Mouse (Mus musculus) ES-E14 (cell line): ENCODE measurements at regions not wholly inside any gene's neighbourhood (a gene's known extent, or its start where the extent isn't known, plus 50 kb on each side); places are given as distances from the start of the nearest gene placed in this dataset.

Experiments used
- DNase-seq: peaks from one replicate; pipeline ENCODE4 v3.0.0-alpha.2; 2013; ENCODE audit warnings: low read depth, low spot score
- H3K27ac ChIP-seq: 2 replicates; pipeline ENCODE4 v1.5.1; 2012; ENCODE audit warnings: low read depth, mild to moderate bottlenecking, low read length, moderate library complexity, mixed read lengths; ENCODE audit not compliant: poor library complexity, insufficient read depth, severe bottlenecking
- H3K36me3 ChIP-seq: 2 replicates; pipeline ENCODE4 v1.6.1; 2012; ENCODE audit warnings: mild to moderate bottlenecking, low read length, moderate library complexity, mixed read lengths; ENCODE audit not compliant: control insufficient read depth, poor library complexity, insufficient read depth, severe bottlenecking
- H3K4me1 ChIP-seq, 2 experiments: fragments of 150-350 bp in 1 of 2; sonication (generic) in 1 of 2; 2 replicates each; pipeline ENCODE4 v1.6.1; 2012; ENCODE audit warnings: low read length in 2 of 2, mild to moderate bottlenecking in 1 of 2, mixed read lengths in 1 of 2; ENCODE audit not compliant: control insufficient read depth in 2 of 2, insufficient read depth in 2 of 2, poor library complexity in 1 of 2
- H3K4me3 ChIP-seq, 2 experiments: fragments of 150-350 bp in 1 of 2; sonication (generic) in 1 of 2; 2 replicates each; pipeline ENCODE4 v1.5.1; 2012; ENCODE audit warnings: low read length in 2 of 2, low read depth in 1 of 2, mild to moderate bottlenecking in 1 of 2, mixed read lengths in 1 of 2; ENCODE audit not compliant: insufficient read depth in 1 of 2, poor library complexity in 1 of 2, severe bottlenecking in 1 of 2
- H3K9ac ChIP-seq: 2 replicates; pipeline ENCODE4 v1.6.1; 2012; ENCODE audit warnings: low read depth, mild to moderate bottlenecking, low read length, mixed read lengths; ENCODE audit not compliant: poor library complexity, insufficient read depth, severe bottlenecking
- H3K9me3 ChIP-seq: fragments of 150-350 bp; sonication (generic); 2 replicates; pipeline ENCODE4 v1.6.1; 2012; ENCODE audit warnings: low read depth, mild to moderate bottlenecking, low read length; ENCODE audit not compliant: control insufficient read depth, insufficient read depth
- CHD2 ChIP-seq: IDR thresholded peaks from 2 replicates; pipeline ENCODE4 v1.6.1; 2014; ENCODE audit warnings: mild to moderate bottlenecking, low read depth, low read length, inconsistent platforms
- HCFC1 ChIP-seq: IDR thresholded peaks from 2 replicates; pipeline ENCODE4 v1.6.1; 2012; ENCODE audit warnings: low read length, inconsistent platforms, borderline replicate concordance; ENCODE audit not compliant: insufficient read depth
- MAFK ChIP-seq: IDR thresholded peaks from 2 replicates; pipeline ENCODE4 v1.6.1; 2014; ENCODE audit warnings: mild to moderate bottlenecking, low read depth, low read length, inconsistent platforms; ENCODE audit not compliant: insufficient read depth
- ZC3H11A ChIP-seq: IDR thresholded peaks from 2 replicates; pipeline ENCODE4 v1.6.1; 2012; ENCODE audit warnings: low read depth, mild to moderate bottlenecking, inconsistent platforms, low read length, borderline replicate concordance
- ZNF384 ChIP-seq: IDR thresholded peaks from 2 replicates; pipeline ENCODE4 v1.6.1; 2012; ENCODE audit warnings: low read depth, low read length, inconsistent platforms
- in situ Hi-C, 2 experiments: fragments of 600-800 bp; cut with MboI; formaldehyde crosslinking; loops; one replicate each; pipeline ENCODE4 v1.15.1; 2025; ENCODE audit warnings: low sequenced_read_pairs in 2 of 2, inconsistent platforms in 1 of 2; ENCODE audit not compliant: unreplicated experiment in 2 of 2

DNA sequence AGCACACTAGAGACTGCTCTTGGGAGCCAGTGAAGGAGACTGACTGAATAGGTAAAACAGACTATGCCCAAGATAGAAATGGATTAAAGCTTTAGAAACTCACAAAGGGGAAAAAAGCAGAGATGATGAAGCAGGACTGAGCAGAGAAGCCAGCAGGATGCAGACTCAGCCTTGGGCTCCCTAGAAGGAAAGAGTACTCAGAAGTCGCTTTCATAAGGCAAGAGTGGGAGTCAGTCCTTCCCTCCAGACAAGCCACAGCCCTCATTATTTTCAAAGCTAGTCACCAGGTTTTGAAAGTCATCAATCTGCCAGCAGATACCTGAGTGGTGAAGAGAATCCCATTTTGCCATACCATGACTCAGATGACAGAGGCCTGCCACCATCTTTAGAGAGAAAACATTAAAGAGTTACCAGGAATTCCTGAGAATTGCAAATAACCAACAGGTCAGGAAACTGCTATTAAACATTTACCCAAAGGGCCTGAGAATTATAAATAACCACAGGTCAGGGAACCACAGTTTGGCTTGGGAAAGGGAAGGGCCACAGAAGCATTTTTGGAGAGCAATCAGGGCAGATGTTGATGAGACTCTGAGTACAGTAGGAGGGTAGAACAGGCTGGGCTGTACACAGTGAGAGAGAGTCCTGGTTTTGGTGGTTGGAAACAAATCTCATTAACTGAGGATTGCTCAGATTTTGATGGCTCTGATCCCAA is 77.4 kb downstream of the Ptgs2 start:
- no peaks in the 10 kb centered on the region for H3K4me1 ChIP-seq
- DNase-seq: no peak
- H3K9me3 ChIP-seq: no peaks in the 10 kb centered on the region
- in situ Hi-C loops: no loop called here
- no peak overlapping the region for H3K4me3 ChIP-seq
- no peak overlapping the region for H3K27ac ChIP-seq
- H3K9ac ChIP-seq: no peak overlapping the region
- H3K36me3 ChIP-seq: no peaks in the 10 kb centered on the region
- no peak for TF ChIP-seq CHD2
- no peak for TF ChIP-seq MAFK
- TF ChIP-seq ZC3H11A: no peak
- no peak for TF ChIP-seq HCFC1
- no peak for TF ChIP-seq ZNF384

DNA sequence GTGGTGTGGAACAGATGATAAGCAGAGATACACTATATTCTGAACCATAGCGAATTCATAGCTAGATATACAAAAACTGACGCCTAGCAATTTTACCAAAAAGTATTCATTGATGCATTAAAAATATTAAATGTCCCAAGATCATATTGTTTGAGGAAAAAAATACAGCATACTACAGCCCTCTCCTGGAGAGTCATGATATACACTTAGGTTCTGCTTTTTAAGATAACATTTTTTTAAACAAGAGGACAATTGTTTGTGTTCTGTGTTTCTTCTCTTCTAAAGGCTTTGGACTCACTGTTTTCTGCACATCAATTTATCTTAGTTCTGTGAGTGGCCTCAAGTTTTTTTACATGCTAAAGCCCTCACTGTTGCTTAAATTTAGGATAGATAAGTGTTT is 102.2 kb downstream of the Ptgs2 start:
- in situ Hi-C loops: no loop called here
- no peaks in the 10 kb centered on the region for H3K4me1 ChIP-seq
- no peak overlapping the region for H3K27ac ChIP-seq
- TF ChIP-seq MAFK: no peak
- TF ChIP-seq ZNF384: no peak
- TF ChIP-seq CHD2: no peak
- TF ChIP-seq HCFC1: no peak
- no peak for TF ChIP-seq ZC3H11A
- H3K4me3 ChIP-seq: no peak overlapping the region
- no peaks in the 10 kb centered on the region for H3K9me3 ChIP-seq
- H3K36me3 ChIP-seq: no peaks in the 10 kb centered on the region
- DNase-seq: no peak
- H3K9ac ChIP-seq: no peak overlapping the region

DNA sequence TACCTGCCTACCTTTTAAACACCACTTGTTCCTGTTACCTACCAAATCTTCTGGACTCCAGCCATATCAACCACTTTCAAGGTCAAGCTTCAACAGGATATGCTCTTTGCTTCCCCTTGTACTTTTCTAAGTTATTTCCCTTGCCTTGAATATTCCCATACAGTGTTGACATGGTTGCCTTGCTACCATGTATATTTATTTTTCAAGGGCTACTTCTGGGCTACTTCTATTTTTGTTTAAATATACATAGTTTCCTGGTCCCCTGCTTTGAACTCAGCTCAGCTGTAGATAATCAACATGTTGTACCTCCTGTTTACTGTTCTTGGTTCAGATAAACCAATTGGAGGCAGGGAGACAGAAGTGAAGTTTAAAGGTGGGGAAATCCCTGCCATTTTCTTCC is 106.8 kb upstream of the Pdc start:
- no peak for DNase-seq
- in situ Hi-C loops: no loop called here
- H3K9me3 ChIP-seq: no peaks in the 10 kb centered on the region
- no peaks in the 10 kb centered on the region for H3K4me1 ChIP-seq
- H3K4me3 ChIP-seq: no peak overlapping the region
- H3K36me3 ChIP-seq: no peaks in the 10 kb centered on the region
- H3K27ac ChIP-seq: no peak overlapping the region
- no peak overlapping the region for H3K9ac ChIP-seq
- TF ChIP-seq ZNF384: no peak
- no peak for TF ChIP-seq MAFK
- no peak for TF ChIP-seq HCFC1
- no peak for TF ChIP-seq ZC3H11A
- TF ChIP-seq CHD2: no peak

DNA sequence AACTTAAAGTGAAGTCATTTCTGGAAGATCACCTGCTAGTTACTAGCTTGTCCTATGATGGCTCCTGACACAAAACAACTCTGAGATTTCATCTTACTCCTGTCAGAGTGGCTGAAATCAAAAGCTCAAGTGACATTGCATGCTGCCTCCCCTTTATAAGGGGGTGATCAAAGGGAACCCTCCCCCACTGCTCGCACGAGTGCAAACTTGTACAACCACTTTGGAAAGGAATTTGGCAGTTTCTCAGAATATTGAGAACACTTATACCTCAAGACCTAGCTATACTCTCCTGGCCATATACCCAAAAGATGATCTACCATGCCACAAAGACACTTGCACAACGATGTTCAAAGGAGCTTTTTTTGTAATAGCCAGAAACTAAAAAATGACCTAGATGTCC is 102.5 kb upstream of the Pdc start:
- in situ Hi-C loops: no loop called here
- no peak overlapping the region for H3K4me3 ChIP-seq

DNA sequence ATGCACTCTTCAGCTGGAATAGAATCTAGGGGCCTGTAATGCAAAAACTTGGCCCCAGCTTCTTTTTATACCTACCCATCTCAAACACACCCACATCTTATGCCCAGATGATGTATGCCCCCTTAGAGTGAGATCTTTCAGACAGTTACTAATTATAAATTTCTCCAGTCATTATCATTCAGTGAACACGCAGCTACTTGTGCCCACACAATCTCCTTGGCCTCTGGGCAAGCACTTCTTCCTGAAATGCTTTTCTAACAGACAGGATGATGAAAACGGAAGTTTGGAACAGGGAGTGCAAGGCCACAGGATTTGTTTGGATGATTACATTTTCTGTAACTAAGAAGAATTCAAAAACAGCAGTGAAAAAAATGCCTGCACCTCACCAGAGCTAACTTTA is 100.4 kb upstream of the Pdc start:
- TF ChIP-seq ZC3H11A: no peak
- no peak for TF ChIP-seq CHD2
- Histone ChIP-seq H3K4me3 (no peak overlapping the region), H3K36me3 (no peaks in the 10 kb centered on the region), H3K9ac (no peak overlapping the region), H3K9me3 (no peaks in the 10 kb centered on the region), H3K27ac (no peak overlapping the region), H3K4me1 (no peaks in the 10 kb centered on the region)
- no peak for DNase-seq
- in situ Hi-C loops: no loop called here

More for the DNA sequence above, 102.5 kb upstream of the Pdc start:
- Histone ChIP-seq H3K9me3 (no peaks in the 10 kb centered on the region), H3K9ac (no peak overlapping the region), H3K4me1 (no peaks in the 10 kb centered on the region), H3K27ac (no peak overlapping the region), H3K36me3 (no peaks in the 10 kb centered on the region)
- no peak for TF ChIP-seq CHD2
- DNase-seq: no peak
